Mouse (Mus musculus) T-cell, adult 2 months (primary cell): Measurements from ENCODE around the gene Elp5.

ENCODE experiments used
- DNase-seq: peaks from one replicate; pipeline ENCODE4 v3.0.0; 2022; ENCODE audit warnings: low spot score

Gene Elp5

GRCm38 (mm10) chr11:69990850-69991691 lies 8.8 kb upstream of the Elp5 start, which contains the start of gene Gabarap:
Gene Gabarap, plus strand, starts transcription at chr11:69991143.
- DNase-seq, result peak; percentile 95

GRCm38 (mm10) chr11:69989949-69990348 lies 7.6 kb upstream of the Elp5 start:
- no peak for DNase-seq

GRCm38 (mm10) chr11:69984431-69984830 lies 2.1 kb upstream of the Elp5 start:
- DNase-seq, result no peak

GRCm38 (mm10) chr11:69983377-69983776 lies 1.1 kb upstream of the Elp5 start:
- DNase-seq, result no peak

GRCm38 (mm10) chr11:69982877-69983276 lies 560 bp upstream of the Elp5 start:
- no peak for DNase-seq

- peak; percentile 56 for DNase-seq
Observed at GRCm38 (mm10) chr11:69981141-69981762, 1.1 kb downstream of the Elp5 start, which contains the start of gene Ctdnep1. Gene Ctdnep1, plus strand, starts transcription at chr11:69981156.

GRCm38 (mm10) chr11:69980196-69981140 lies 1.8 kb downstream of the Elp5 start:
- peak; percentile 90 for DNase-seq

- DNase-seq, result no peak
Observed at GRCm38 (mm10) chr11:69979827-69980195, 2.5 kb downstream of the Elp5 start.

GRCm38 (mm10) chr11:69976271-69976670 lies 6.0 kb downstream of the Elp5 start:
- no peak for DNase-seq

- DNase-seq, result no peak
Observed at GRCm38 (mm10) chr11:69974907-69975306, 7.4 kb downstream of the Elp5 start.

GRCm38 (mm10) chr11:69970775-69971174 lies 11.5 kb downstream of the Elp5 start:
- DNase-seq, result no peak

GRCm38 (mm10) chr11:69970222-69970621 lies 12.1 kb downstream of the Elp5 start:
- no peak for DNase-seq

GRCm38 (mm10) chr11:69968793-69969192 lies 13.5 kb downstream of the Elp5 start:
- DNase-seq, result no peak

GRCm38 (mm10) chr11:69966860-69967517 lies 15.3 kb downstream of the Elp5 start:
- DNase-seq, result no peak

GRCm38 (mm10) chr11:69966006-69966859 lies 16.1 kb downstream of the Elp5 start:
- DNase-seq, result no peak

GRCm38 (mm10) chr11:69965271-69966005 lies 16.9 kb downstream of the Elp5 start:
- DNase-seq, result no peak

- DNase-seq, result no peak
Observed at GRCm38 (mm10) chr11:69964650-69965270, 17.6 kb downstream of the Elp5 start, which contains the start of gene Cldn7. Gene Cldn7, plus strand, starts transcription at chr11:69964779.

- DNase-seq, result no peak
Observed at GRCm38 (mm10) chr11:69961841-69962240, 20.5 kb downstream of the Elp5 start.

- no peak for DNase-seq
Observed at GRCm38 (mm10) chr11:69960616-69961015, 21.7 kb downstream of the Elp5 start.
